Mouse (Mus musculus) liver, postnatal 0 days (tissue): ENCODE measurements around the gene Gm44790.

Experiments
- CTCF ChIP-seq: sonication (generic); IDR thresholded peaks from 2 replicates; pipeline ENCODE4 v1.5.1; 2016; ENCODE audit warnings: antibody characterized with exemption, low read depth
- EP300 ChIP-seq: IDR thresholded peaks from 2 replicates; pipeline ENCODE4 v1.6.1; 2016; ENCODE audit warnings: antibody characterized with exemption, low read depth, mild to moderate bottlenecking

DNA sequence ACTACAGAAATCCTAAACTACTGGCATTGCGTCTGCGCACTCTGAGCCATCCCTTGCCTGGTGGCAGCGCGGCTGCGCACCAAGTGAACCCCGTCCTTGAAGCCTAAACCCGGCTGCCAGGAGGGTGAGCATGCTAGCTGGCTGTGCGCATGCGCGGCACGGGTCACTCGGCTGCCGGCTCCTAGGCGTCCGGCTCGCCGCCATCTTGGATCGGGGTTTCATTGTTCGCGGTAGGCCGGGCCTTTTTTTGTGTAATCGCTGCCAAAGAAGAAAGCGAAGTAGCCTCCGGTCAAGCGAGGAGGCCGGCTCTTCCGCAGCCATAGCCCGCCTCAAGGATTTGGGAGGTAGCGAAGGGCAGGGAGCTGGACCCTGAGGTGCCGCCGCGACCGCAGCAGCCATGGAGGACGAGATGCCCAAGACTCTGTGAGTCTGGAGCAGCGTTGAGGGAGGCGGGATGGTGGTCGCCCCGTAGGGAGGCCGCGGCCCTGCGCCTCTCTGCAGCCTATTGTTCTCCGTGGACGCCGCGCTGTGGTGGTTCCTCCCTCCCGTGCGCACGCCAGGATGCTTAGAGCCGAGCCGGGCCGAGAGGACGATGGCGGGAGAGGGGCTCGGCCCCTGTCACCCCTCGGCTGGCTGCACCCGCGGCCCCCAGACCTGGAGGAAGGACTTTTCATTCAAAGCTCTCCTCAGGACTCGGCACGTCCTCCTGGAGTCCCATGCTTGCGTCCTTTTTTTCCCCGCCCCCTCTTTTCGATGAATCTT is 22.2 kb upstream of the Gm44790 start, which contains the start of gene Tia1:
- TF ChIP-seq CTCF = no peak
- TF ChIP-seq EP300 = no peak
